22 mouse cellular contexts compared by ENCODE assay signal in the genomic region with DNA sequence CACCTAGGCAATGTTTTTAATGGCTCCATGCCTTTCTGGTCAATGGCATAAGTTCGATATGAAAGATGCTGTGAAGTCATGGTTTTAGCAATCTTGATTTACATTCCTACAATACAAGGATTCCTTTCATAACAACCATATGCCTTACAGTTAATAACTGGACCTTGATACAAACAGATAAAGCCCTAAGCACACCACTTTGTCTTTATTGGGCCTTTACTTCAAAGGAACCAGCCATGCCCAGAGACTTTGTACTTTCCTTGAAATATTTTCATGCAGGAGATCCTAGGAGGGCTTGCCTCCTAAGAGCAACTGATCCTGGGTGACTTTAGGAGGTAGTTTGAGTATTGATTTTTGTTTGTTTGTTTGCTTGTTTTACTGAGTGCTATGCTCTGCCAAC.
DNase-seq lines count a peak whose midpoint lies in the region; ATAC-seq and TF ChIP-seq lines count a peak whose summit lies in the region.
"Had no signal": no experiment of that assay in that cellular context is flagged by ENCODE, and none has a peak within 500 bp of the region (broad histone marks: within the 10 kb centered on the region; RNA-seq: fewer than 3 reads in every experiment).

No protein-coding gene starts in this region.

- no peaks in the 10 kb centered on the region for H3K4me1 ChIP-seq in intestine, embryonic 15.5 days (replicated peaks)
- no peaks in the 10 kb centered on the region for H3K4me1 ChIP-seq in intestine, embryonic 16.5 days (ENCODE audit: control insufficient read depth, insufficient read depth, low read length)
- H3K4me1 ChIP-seq in intestine, postnatal 0 days (replicated peaks; ENCODE audit: control insufficient read depth, insufficient read depth, low read length): no peaks in the 10 kb centered on the region
- H3K4me1 ChIP-seq in kidney, adult 2 months (ENCODE audit: control insufficient read depth, insufficient read depth, low read length): no peaks in the 10 kb centered on the region

- H3K27me3 ChIP-seq in intestine, embryonic 15.5 days (replicated peaks): no peaks in the 10 kb centered on the region
- no peaks in the 10 kb centered on the region for H3K27me3 ChIP-seq in intestine, embryonic 16.5 days (replicated peaks; ENCODE audit: control insufficient read depth, insufficient read depth, low read length)
- H3K27me3 ChIP-seq in intestine, postnatal 0 days (replicated peaks; ENCODE audit: control insufficient read depth, insufficient read depth, low read length): no peaks in the 10 kb centered on the region
- H3K27me3 ChIP-seq in kidney, adult 2 months (replicated peaks; ENCODE audit: control insufficient read depth, insufficient read depth, low read length): no peaks in the 10 kb centered on the region
- H3K27me3 ChIP-seq: CH12.LX, Patski had no signal

- H3K9me3 ChIP-seq in intestine, embryonic 15.5 days: no peaks in the 10 kb centered on the region
- H3K9me3 ChIP-seq in intestine, embryonic 16.5 days (ENCODE audit: control insufficient read depth, low read length): no peaks in the 10 kb centered on the region
- no peaks in the 10 kb centered on the region for H3K9me3 ChIP-seq in intestine, postnatal 0 days (ENCODE audit: control insufficient read depth)

- no peak for DNase-seq in T-cell, adult 2 months (ENCODE audit: low spot score)
- DNase-seq in urinary bladder, adult 2 months (ENCODE audit: low spot score): no peak
- no peak for DNase-seq in kidney, adult 2 months
- DNase-seq: adrenal gland, adult 2 months; adrenal gland, adult 8-10 months; adrenal gland, postnatal 10 days; adrenal gland, postnatal 14 days; adrenal gland, postnatal 25 days; adrenal gland, postnatal 36 days; B cell, adult 2 months; cerebellum, adult 11 months; cerebellum, adult 11-12 months; cerebellum, adult 18-20 months; cerebellum, adult 2 months had no signal

- TF ChIP-seq CTCF in intestine, postnatal 0 days (IDR thresholded peaks at IDR 0.05; ENCODE audit: low read depth): no peak
- TF ChIP-seq CTCF in kidney, adult 2 months (conservative IDR thresholded peaks at IDR 0.05; ENCODE audit: insufficient read depth, insufficient read length, low read depth, low read length): no peak

- H3K27ac ChIP-seq in intestine, embryonic 15.5 days: no peak overlapping the region
- no peak overlapping the region for H3K27ac ChIP-seq in intestine, embryonic 16.5 days (ENCODE audit: low read length)
- no peak overlapping the region for H3K27ac ChIP-seq in intestine, postnatal 0 days (ENCODE audit: low read depth, low read length)
- no peak overlapping the region for H3K27ac ChIP-seq in kidney, adult 2 months (ENCODE audit: insufficient read depth, low read depth, low read length)

- H3K4me3 ChIP-seq in intestine, embryonic 15.5 days (replicated peaks): no peak overlapping the region
- H3K4me3 ChIP-seq in intestine, embryonic 16.5 days (ENCODE audit: low read length): no peak overlapping the region
- H3K4me3 ChIP-seq in intestine, postnatal 0 days (ENCODE audit: low read depth, low read length): no peak overlapping the region
- no peak overlapping the region for H3K4me3 ChIP-seq in kidney, adult 2 months (ENCODE audit: insufficient read depth, low read depth, low read length)

- no peak overlapping the region for H3K9ac ChIP-seq in intestine, embryonic 15.5 days
- no peak overlapping the region for H3K9ac ChIP-seq in intestine, embryonic 16.5 days (ENCODE audit: low read depth, low read length)
- no peak overlapping the region for H3K9ac ChIP-seq in intestine, postnatal 0 days (ENCODE audit: low read depth, low read length)

- H3K36me3 ChIP-seq in intestine, embryonic 15.5 days: no peaks in the 10 kb centered on the region
- no peaks in the 10 kb centered on the region for H3K36me3 ChIP-seq in intestine, embryonic 16.5 days (ENCODE audit: control insufficient read depth, insufficient read depth, low read length)
- no peaks in the 10 kb centered on the region for H3K36me3 ChIP-seq in intestine, postnatal 0 days (ENCODE audit: control insufficient read depth, insufficient read depth)
- no peaks in the 10 kb centered on the region for H3K36me3 ChIP-seq in kidney, adult 2 months (ENCODE audit: control insufficient read depth, insufficient read depth, low read length)
- H3K36me3 ChIP-seq: G1E had no signal

- TF ChIP-seq POLR2A in kidney, adult 2 months (IDR thresholded peaks at IDR 0.05; ENCODE audit: low read depth, low read length): no peak

- ATAC-seq in intestine, embryonic 15.5 days: peak; percentile 77
- ATAC-seq in intestine, embryonic 16.5 days: peak; percentile 89
- ATAC-seq in intestine, postnatal 0 days: peak; percentile 82
- ATAC-seq: activated CD4-positive, CD25-positive, alpha-beta regulatory T cell, adult 4 months; CD4-positive, CD25-positive, alpha-beta regulatory T cell, adult 4 months; Patski had no signal

- H3K4me2 ChIP-seq in intestine, embryonic 15.5 days (replicated peaks): no peak overlapping the region
- H3K4me2 ChIP-seq in intestine, embryonic 16.5 days (ENCODE audit: low read depth, low read length): no peak overlapping the region
- no peak overlapping the region for H3K4me2 ChIP-seq in intestine, postnatal 0 days (replicated peaks; ENCODE audit: low read depth)

- 63% methylated on average over 1 of the region's 1 CpGs for WGBS in intestine, embryonic 15.5 days
- 65% methylated on average over 1 of the region's 1 CpGs for WGBS in intestine, embryonic 16.5 days
- WGBS in intestine, postnatal 0 days: 46% methylated on average over 1 of the region's 1 CpGs
- 79% methylated on average over 1 of the region's 1 CpGs for WGBS in kidney, adult 2 months
